In the genomic region with DNA sequence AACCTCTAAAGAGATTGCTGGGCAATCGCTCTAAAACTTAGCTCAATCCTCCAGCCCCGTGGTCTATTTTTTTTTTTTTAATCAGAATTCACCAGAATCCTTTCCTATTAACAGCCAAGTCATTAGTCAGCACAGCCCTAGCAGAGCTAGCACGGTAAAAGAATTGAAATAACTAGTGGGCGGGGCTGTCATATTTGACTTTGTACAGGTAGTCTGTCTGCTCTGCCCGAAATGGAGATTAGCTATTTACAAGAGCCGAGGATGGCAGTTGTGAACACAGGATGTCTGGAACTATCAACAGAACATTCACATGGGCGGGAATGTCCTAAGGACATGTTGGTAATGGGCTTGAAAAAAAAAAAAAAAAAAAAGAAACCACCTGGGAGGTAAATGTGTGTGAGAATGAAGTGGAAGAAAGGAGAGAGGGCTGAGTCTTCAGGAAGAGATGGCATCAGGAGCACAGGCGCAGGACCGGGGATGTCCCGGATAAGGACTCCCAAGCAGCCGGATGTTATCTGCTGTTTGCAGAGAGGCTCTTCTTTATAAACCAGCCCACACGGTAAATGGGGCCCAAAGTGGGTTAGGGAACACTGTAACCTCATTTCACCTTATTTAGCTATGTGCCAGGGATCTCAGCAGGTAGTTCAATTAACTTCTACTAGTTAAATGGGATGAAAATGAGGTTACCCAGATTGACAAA, we compare ENCODE assay signal across 11 mouse cellular contexts.
DNase-seq lines count a peak whose midpoint lies in the region; ATAC-seq and TF ChIP-seq lines count a peak whose summit lies in the region.
"Had no signal": no experiment of that assay in that cellular context is flagged by ENCODE, and none has a peak within 500 bp of the region (broad histone marks: within the 10 kb centered on the region; RNA-seq: fewer than 3 reads in every experiment).

No protein-coding gene starts in this region.

- H3K27ac ChIP-seq in heart, embryonic 10.5 days: no peak overlapping the region
- no peak overlapping the region for H3K27ac ChIP-seq in testis, adult 2 months (ENCODE audit: control insufficient read depth, insufficient read depth, low read depth, low read length)
- H3K27ac ChIP-seq in limb, embryonic 13.5 days: no peak overlapping the region
- H3K27ac ChIP-seq: midbrain, embryonic 13.5 days; stomach, embryonic 15.5 days had no signal

- peaks cover 5% of the 10 kb centered on the region for H3K4me1 ChIP-seq in heart, embryonic 10.5 days
- peaks cover 7% of the 10 kb centered on the region for H3K4me1 ChIP-seq in testis, adult 2 months (ENCODE audit: control insufficient read depth, insufficient read depth, low read length)
- H3K4me1 ChIP-seq in limb, embryonic 13.5 days: peaks cover 4% of the 10 kb centered on the region; the same call in 1 of the 2 replicates
- H3K4me1 ChIP-seq: midbrain, embryonic 13.5 days; stomach, embryonic 15.5 days had no signal

- peak overlapping the region; percentile 25; the same call in 1 of the 2 replicates for H3K4me3 ChIP-seq in heart, embryonic 10.5 days
- H3K4me3 ChIP-seq in testis, adult 2 months (ENCODE audit: control insufficient read depth, low read depth, low read length): peak overlapping the region; percentile 34
- no peak overlapping the region for H3K4me3 ChIP-seq in limb, embryonic 13.5 days
- H3K4me3 ChIP-seq: midbrain, embryonic 13.5 days; stomach, embryonic 15.5 days had no signal

- H3K9ac ChIP-seq in limb, embryonic 13.5 days: no peak overlapping the region
- H3K9ac ChIP-seq: midbrain, embryonic 13.5 days; stomach, embryonic 15.5 days had no signal

- H3K36me3 ChIP-seq in heart, embryonic 10.5 days: no peaks in the 10 kb centered on the region
- H3K36me3 ChIP-seq in testis, adult 2 months (ENCODE audit: control insufficient read depth, insufficient read depth, low read length): no peaks in the 10 kb centered on the region
- no peaks in the 10 kb centered on the region for H3K36me3 ChIP-seq in limb, embryonic 13.5 days
- H3K36me3 ChIP-seq: midbrain, embryonic 13.5 days; stomach, embryonic 15.5 days had no signal

- no peak for TF ChIP-seq CTCF in testis, adult 2 months (IDR thresholded peaks at IDR 0.05; ENCODE audit: control insufficient read depth, insufficient read depth, insufficient replicate concordance, low read depth, low read length)

- H3K27me3 ChIP-seq in heart, embryonic 10.5 days (ENCODE audit: insufficient read depth, poor library complexity, severe bottlenecking): no peaks in the 10 kb centered on the region
- H3K27me3 ChIP-seq in testis, adult 2 months (ENCODE audit: control insufficient read depth, insufficient read depth, low read length): no peaks in the 10 kb centered on the region
- 0 out of 2 replicates have a peak, but pooled peaks cover 2% of the 10 kb centered on the region for H3K27me3 ChIP-seq in limb, embryonic 13.5 days
- H3K27me3 ChIP-seq: midbrain, embryonic 13.5 days; stomach, embryonic 15.5 days had no signal

- no peaks in the 10 kb centered on the region for H3K9me3 ChIP-seq in heart, embryonic 10.5 days
- no peaks in the 10 kb centered on the region for H3K9me3 ChIP-seq in limb, embryonic 13.5 days
- H3K9me3 ChIP-seq: midbrain, embryonic 13.5 days; stomach, embryonic 15.5 days had no signal

- no peak for ATAC-seq in limb, embryonic 13.5 days (ENCODE audit: low FRiP score, low read depth)
- ATAC-seq: midbrain, embryonic 13.5 days had no signal

- no peak for TF ChIP-seq POLR2A in testis, adult 2 months (IDR thresholded peaks at IDR 0.05; ENCODE audit: control insufficient read depth, low read depth, low read length)

- intact Hi-C loops in left cerebral cortex, postnatal 4 days (cut with DNase I): no loop called here
- intact Hi-C loops in left cerebral cortex, postnatal 10 days (cut with DNase I): no loop called here

- no peak for DNase-seq in heart, embryonic 10.5 days (ENCODE audit: low spot score)
- DNase-seq in heart, adult 8-10 months (ENCODE audit: low spot score): no peak
- no peak for DNase-seq in testis, postnatal 14 days (ENCODE audit: low spot score)
- DNase-seq in left cerebral cortex, postnatal 4 days: no peak
- no peak for DNase-seq in left cerebral cortex, postnatal 10 days (ENCODE audit: extremely low spot score in 1 of 2, low spot score in 2 of 2)
- DNase-seq in spleen, postnatal 10 days (ENCODE audit: low spot score in 2 of 2): no peak
- DNase-seq: cerebellum, adult 9-10 months had no signal

- peak overlapping the region; percentile 43 for H3K4me2 ChIP-seq in limb, embryonic 13.5 days (replicated peaks)
- H3K4me2 ChIP-seq: midbrain, embryonic 13.5 days; stomach, embryonic 15.5 days had no signal

- WGBS in heart, embryonic 10.5 days: 29% methylated on average over 12 of the region's 12 CpGs
- 43% methylated on average over 12 of the region's 12 CpGs for WGBS in limb, embryonic 13.5 days
